In the genomic region with DNA sequence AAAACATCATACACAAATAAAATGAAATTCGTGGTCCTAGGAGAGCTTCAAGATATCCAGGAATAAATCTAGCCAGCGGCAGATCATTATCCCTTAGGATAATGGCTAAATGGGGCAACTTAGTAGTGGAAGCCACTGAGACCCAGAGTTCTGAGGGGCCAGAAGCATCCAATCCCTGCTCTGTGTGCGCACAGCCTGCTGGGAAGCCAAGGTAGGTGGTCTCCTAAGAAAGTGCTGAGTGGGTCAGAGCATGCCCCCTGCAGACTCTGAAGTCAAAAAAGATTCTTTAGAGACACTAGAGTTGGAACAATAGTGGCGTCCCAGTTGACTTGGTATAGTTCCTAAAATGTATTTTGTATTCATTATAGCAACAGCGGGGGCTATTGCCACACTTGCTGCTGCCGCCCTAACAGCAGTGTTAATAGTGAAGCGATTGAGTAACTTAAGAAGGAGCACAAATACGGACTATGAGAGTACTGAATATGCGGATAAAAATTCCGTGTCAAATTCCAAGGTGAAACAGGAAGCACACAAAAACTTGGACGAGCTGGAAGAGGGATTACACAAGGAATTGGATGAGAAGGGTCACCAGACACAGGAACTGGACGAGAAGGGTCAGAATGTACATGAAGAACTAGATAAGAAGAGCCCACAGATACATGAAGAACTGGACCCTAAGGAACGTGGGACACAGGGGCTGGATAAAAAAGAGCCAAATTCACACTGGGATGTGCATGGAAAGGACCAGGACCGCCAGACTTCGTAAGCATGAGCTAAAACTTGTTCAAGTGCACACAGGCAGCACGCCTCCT, we compare ENCODE assay signal across 8 mouse cellular contexts. TPM values are rescaled to one million over a fixed set of nuclear protein-coding genes. Genes with fewer than 3 reads are reported as not detected.
DNase-seq lines count a peak whose midpoint lies in the region; ATAC-seq and TF ChIP-seq lines count a peak whose summit lies in the region.

Gene Hspa4l, plus strand, starts transcription at position 472 of the 812 bp plus-strand sequence.

- ATAC-seq in heart, embryonic 11.5 days (replicated peaks; ENCODE audit: insufficient number of reproducible peaks, low FRiP score, low TSS enrichment) = no peak
- peak; percentile 35 for ATAC-seq in megakaryocyte progenitor cell, adult 5-6 weeks (replicated peaks; ENCODE audit: poor library complexity)

- no peaks in the 10 kb centered on the region; the same call in 1 of the 2 replicates for H3K4me1 ChIP-seq in spleen, adult 2 months (ENCODE audit: control insufficient read depth, insufficient read depth, insufficient read length)
- H3K4me1 ChIP-seq in heart, embryonic 11.5 days (ENCODE audit: control insufficient read depth, insufficient read depth, low read length) = peaks cover 7% of the 10 kb centered on the region

- H3K9ac ChIP-seq in heart, embryonic 11.5 days (ENCODE audit: low read depth, low read length) = peak within 1 kb of the TSS; percentile 65

- TF ChIP-seq CTCF in spleen, adult 2 months (IDR thresholded peaks at IDR 0.05; ENCODE audit: extremely low read depth, insufficient read depth, insufficient read length, insufficient replicate concordance) = no peak

- H3K4me3 ChIP-seq in spleen, adult 2 months (ENCODE audit: extremely low read depth, insufficient read depth, insufficient read length) = peak within 1 kb of the TSS; percentile 91
- H3K4me3 ChIP-seq in heart, embryonic 11.5 days (ENCODE audit: low read depth, low read length) = peak within 1 kb of the TSS; percentile 74

- no peaks in the 10 kb centered on the region for H3K27me3 ChIP-seq in spleen, adult 2 months (ENCODE audit: control insufficient read depth, insufficient read depth, low read length)
- no peaks in the 10 kb centered on the region for H3K27me3 ChIP-seq in heart, embryonic 11.5 days (ENCODE audit: control insufficient read depth, insufficient read depth, low read length)

- peak within 1 kb of the TSS; percentile 98 for H3K4me2 ChIP-seq in heart, embryonic 11.5 days

- DNase-seq in spleen, adult 2 months (ENCODE audit: low read depth in 1 of 2, low spot score in 2 of 2) = no peak
- no peak for DNase-seq in spleen, postnatal 4 days (ENCODE audit: low spot score in 2 of 2)
- peak; percentile 8 for DNase-seq in c-Kit-positive CD71-negative TER-119-negative erythroid progenitor cells, embryonic 14.5 days (ENCODE audit: low read depth)
- DNase-seq in layer of hippocampus, postnatal 36 days = no peak
- DNase-seq in right cerebral cortex, adult 18-20 months = no peak
- DNase-seq in spleen, postnatal 10 days (ENCODE audit: low spot score in 2 of 2) = no peak

- TF ChIP-seq POLR2A in spleen, adult 2 months (IDR thresholded peaks at IDR 0.05; ENCODE audit: low read depth, low read length) = no peak

- no peaks in the 10 kb centered on the region for H3K36me3 ChIP-seq in spleen, adult 2 months (ENCODE audit: control insufficient read depth, insufficient read depth, low read length)
- H3K36me3 ChIP-seq in heart, embryonic 11.5 days (ENCODE audit: control insufficient read depth, insufficient read depth, low read length) = no peaks in the 10 kb centered on the region

- H3K27ac ChIP-seq in spleen, adult 2 months (ENCODE audit: insufficient read depth, low read length) = peak within 1 kb of the TSS; percentile 90
- H3K27ac ChIP-seq in heart, embryonic 11.5 days (ENCODE audit: low read depth, low read length) = peak within 1 kb of the TSS; percentile 85

- 41% methylated on average over 16 of the region's 16 CpGs for WGBS in spleen, adult 2 months
- 26% methylated on average over 16 of the region's 16 CpGs for WGBS in heart, embryonic 11.5 days (ENCODE audit: insufficient replicate concordance)

- no peaks in the 10 kb centered on the region for H3K9me3 ChIP-seq in heart, embryonic 11.5 days (replicated peaks; ENCODE audit: control insufficient read depth, low read length)

RNA-seq across cellular contexts. Expression of gene Hspa4l, which starts in this region (rescaled TPM):
- polyA plus RNA-seq in spleen, adult 2 months (2012; rRNA removed) = 7.8 and 10.1 TPM in 2 replicates
- 30.0 and 31.1 TPM in 2 replicates for polyA plus RNA-seq in heart, embryonic 11.5 days (2014; fragmentation: Nextera tagmentation; extraction: Ambion mirVana)
- 100 to 1,000 TPM; 165 to 173 TPM for total RNA-seq in layer of hippocampus, postnatal 36 days (2021)
- total RNA-seq in megakaryocyte progenitor cell, adult 5-6 weeks (2015) = 39.7 and 45.1 TPM in 2 replicates
- total RNA-seq in megakaryocyte progenitor cell, adult 5-6 weeks (2017) = 54.6 and 55.7 TPM in 2 replicates
